Mouse (Mus musculus): ENCODE measurements around the gene Ndufaf2.
A peak's percentile ranks its signal among the peaks of the same experiment; 100 is the strongest.

Ndufaf2 gene

GRCm38 (mm10) chr13:108138403-108138977 is 19.9 kb downstream of the Ndufaf2 start:
- no peak for DNase-seq (ENCODE audit: low spot score)

GRCm38 (mm10) chr13:108135617-108136016 is 22.8 kb downstream of the Ndufaf2 start:
- no peak for DNase-seq (ENCODE audit: low spot score)

GRCm38 (mm10) chr13:108132031-108132819 is 26.2 kb downstream of the Ndufaf2 start:
- DNase-seq (ENCODE audit: low spot score): peak; percentile 4

GRCm38 (mm10) chr13:108130737-108131136 is 27.7 kb downstream of the Ndufaf2 start:
- DNase-seq (ENCODE audit: low spot score): no peak

- DNase-seq (ENCODE audit: low spot score): no peak
These were observed 29.4 kb downstream of the Ndufaf2 start for GRCm38 (mm10) chr13:108129070-108129469.

GRCm38 (mm10) chr13:108127883-108128282 is 30.5 kb downstream of the Ndufaf2 start:
- DNase-seq (ENCODE audit: low spot score): no peak

- peak; percentile 22 for DNase-seq (ENCODE audit: low spot score)
These were observed 31.3 kb downstream of the Ndufaf2 start for GRCm38 (mm10) chr13:108127130-108127529.

- no peak for DNase-seq (ENCODE audit: low spot score)
These were observed 32.2 kb downstream of the Ndufaf2 start for GRCm38 (mm10) chr13:108126246-108126645.

GRCm38 (mm10) chr13:108124096-108124495 is 34.3 kb downstream of the Ndufaf2 start:
- no peak for DNase-seq (ENCODE audit: low spot score)

GRCm38 (mm10) chr13:108123109-108123723 is 35.2 kb downstream of the Ndufaf2 start:
- no peak for DNase-seq (ENCODE audit: low spot score)

GRCm38 (mm10) chr13:108119411-108120310 is 38.8 kb downstream of the Ndufaf2 start:
- no peak for DNase-seq (ENCODE audit: low spot score)

- DNase-seq (ENCODE audit: low spot score): no peak
These were observed 40.2 kb downstream of the Ndufaf2 start for GRCm38 (mm10) chr13:108118188-108118587.

GRCm38 (mm10) chr13:108117654-108118053 is 40.8 kb downstream of the Ndufaf2 start:
- no peak for DNase-seq (ENCODE audit: low spot score)

GRCm38 (mm10) chr13:108114257-108114656 is 44.2 kb downstream of the Ndufaf2 start:
- DNase-seq (ENCODE audit: low spot score): no peak

- DNase-seq (ENCODE audit: low spot score): no peak
These were observed 44.9 kb downstream of the Ndufaf2 start for GRCm38 (mm10) chr13:108113536-108113935.

- no peak for DNase-seq (ENCODE audit: low spot score)
These were observed 47.5 kb downstream of the Ndufaf2 start for GRCm38 (mm10) chr13:108110929-108111328.

GRCm38 (mm10) chr13:108100700-108101099 is 57.7 kb downstream of the Ndufaf2 start:
- DNase-seq (ENCODE audit: low spot score): no peak

GRCm38 (mm10) chr13:108096446-108096845 is 62.0 kb downstream of the Ndufaf2 start:
- no peak for DNase-seq (ENCODE audit: low spot score)

GRCm38 (mm10) chr13:108095617-108096016 is 62.8 kb downstream of the Ndufaf2 start:
- DNase-seq (ENCODE audit: low spot score): peak; percentile 17

GRCm38 (mm10) chr13:108094681-108095080 is 63.7 kb downstream of the Ndufaf2 start:
- no peak for DNase-seq (ENCODE audit: low spot score)

- DNase-seq (ENCODE audit: low spot score): no peak
These were observed 66.1 kb downstream of the Ndufaf2 start for GRCm38 (mm10) chr13:108092290-108092689.

- no peak for DNase-seq (ENCODE audit: low spot score)
These were observed 71.7 kb downstream of the Ndufaf2 start for GRCm38 (mm10) chr13:108086724-108087123.

All from adipocyte (in vitro differentiated cells).